Comparison of ENCODE assay signal across 17 mouse cellular contexts in the genomic region with DNA sequence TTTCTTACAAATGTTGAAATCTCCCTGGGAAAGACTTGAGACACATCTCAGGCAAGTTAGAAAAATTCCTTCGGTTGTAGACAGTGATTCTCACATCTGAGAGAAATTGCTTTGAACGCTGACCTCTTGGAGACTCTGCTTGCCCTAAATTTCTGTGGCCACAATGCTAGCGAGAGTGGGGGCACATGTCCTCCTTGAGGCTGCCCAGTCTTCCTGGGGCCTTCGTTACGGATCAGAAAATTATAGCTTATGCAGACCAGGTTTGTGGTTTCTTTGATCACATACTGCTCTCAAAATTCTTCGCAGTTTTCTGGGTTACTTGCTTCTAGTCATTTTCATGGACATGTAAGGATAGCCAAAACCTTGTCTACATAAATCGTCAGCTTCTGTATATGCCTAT. TPM values are rescaled to one million over a fixed set of nuclear protein-coding genes. Genes with fewer than 3 reads are reported as not detected.
"Had no signal": no experiment of that assay in that cellular context is flagged by ENCODE, and none has a peak within 500 bp of the region (broad histone marks: within the 10 kb centered on the region; RNA-seq: fewer than 3 reads in every experiment).

No protein-coding gene starts in this region.

- H3K4me2 ChIP-seq: neural tube, embryonic 13.5 days; neural tube, embryonic 15.5 days; stomach, embryonic 15.5 days had no signal

- H3K4me1 ChIP-seq: neural tube, embryonic 13.5 days; neural tube, embryonic 15.5 days; stomach, embryonic 15.5 days had no signal

- H3K9me3 ChIP-seq: neural tube, embryonic 13.5 days; neural tube, embryonic 15.5 days; stomach, embryonic 15.5 days had no signal

- H3K27me3 ChIP-seq: neural tube, embryonic 13.5 days; neural tube, embryonic 15.5 days; stomach, embryonic 15.5 days had no signal

- H3K27ac ChIP-seq: neural tube, embryonic 13.5 days; neural tube, embryonic 15.5 days; stomach, embryonic 15.5 days; stomach, postnatal 0 days had no signal

- DNase-seq: retina, postnatal 1 day; right cerebral cortex, adult 18-20 months; right cerebral cortex, postnatal 14 days; right cerebral cortex, postnatal 25 days; right cerebral cortex, postnatal 4 days; spleen, adult 18-20 months; thymus, adult 18-20 months; thymus, adult 2 months; thymus, postnatal 14 days; thymus, postnatal 25 days; thymus, postnatal 36 days; thymus, postnatal 4 days had no signal

- H3K9ac ChIP-seq: neural tube, embryonic 13.5 days; neural tube, embryonic 15.5 days; stomach, embryonic 15.5 days had no signal

- H3K36me3 ChIP-seq: neural tube, embryonic 13.5 days; neural tube, embryonic 15.5 days; stomach, embryonic 15.5 days had no signal

- H3K4me3 ChIP-seq: neural tube, embryonic 13.5 days; neural tube, embryonic 15.5 days; stomach, embryonic 15.5 days had no signal

RNA-seq across cellular contexts. Expression of a gene that starts 53.8 kb away (rescaled TPM):
- polyA plus RNA-seq: neural tube, embryonic 13.5 days; stomach, postnatal 0 days; testis, adult 2 months had no signal
